In genomic region chr8:74820716-74821115, GRCm38 (mm10) we compare ENCODE assay signal across 31 mouse cellular contexts. TPM values are rescaled to one million over a fixed set of nuclear protein-coding genes. Genes with fewer than 3 reads are reported as not detected.
DNase-seq lines count a peak whose midpoint lies in the region; ATAC-seq and TF ChIP-seq lines count a peak whose summit lies in the region.
"Had no signal": no experiment of that assay in that cellular context is flagged by ENCODE, and none has a peak within 500 bp of the region (broad histone marks: within the 10 kb centered on the region; RNA-seq: fewer than 3 reads in every experiment).

No protein-coding gene starts in this region.

- no peak for ATAC-seq in intestine, embryonic 14.5 days (replicated peaks; ENCODE audit: low FRiP score, low TSS enrichment, low read depth)
- no peak for ATAC-seq in intestine, postnatal 0 days
- ATAC-seq: forebrain, embryonic 14.5 days; forebrain, postnatal 0 days; hindbrain, embryonic 16.5 days; intestine, embryonic 16.5 days had no signal

- no peaks in the 10 kb centered on the region for H3K9me3 ChIP-seq in intestine, embryonic 14.5 days (ENCODE audit: control insufficient read depth, low read length)
- H3K9me3 ChIP-seq in intestine, postnatal 0 days (ENCODE audit: control insufficient read depth): no peaks in the 10 kb centered on the region
- H3K9me3 ChIP-seq in E14TG2a.4 (ENCODE audit: low read length): peaks cover 10% of the 10 kb centered on the region
- H3K9me3 ChIP-seq: embryonic facial prominence, embryonic 12.5 days; embryonic facial prominence, embryonic 15.5 days; heart, embryonic 12.5 days; heart, embryonic 15.5 days; hindbrain, embryonic 13.5 days had no signal

- H3K27ac ChIP-seq in intestine, embryonic 14.5 days (ENCODE audit: low read depth): no peak overlapping the region
- H3K27ac ChIP-seq in intestine, postnatal 0 days (ENCODE audit: low read depth, low read length): no peak overlapping the region
- H3K27ac ChIP-seq: embryonic facial prominence, embryonic 12.5 days; embryonic facial prominence, embryonic 15.5 days; gastrocnemius, adult 2 months; heart, embryonic 15.5 days; hindbrain, embryonic 13.5 days had no signal

- no peak overlapping the region for H3K4me3 ChIP-seq in intestine, embryonic 14.5 days (ENCODE audit: low read depth, low read length)
- H3K4me3 ChIP-seq in intestine, postnatal 0 days (ENCODE audit: low read depth, low read length): no peak overlapping the region
- 0 out of 2 replicates have a peak overlapping the region, but pooled peaks have one; percentile 17 for H3K4me3 ChIP-seq in E14TG2a.4 (replicated peaks; ENCODE audit: low read length)
- H3K4me3 ChIP-seq: embryonic facial prominence, embryonic 12.5 days; embryonic facial prominence, embryonic 15.5 days; gastrocnemius, adult 2 months; heart, embryonic 12.5 days; heart, embryonic 15.5 days; hindbrain, embryonic 13.5 days had no signal

- TF ChIP-seq CTCF in intestine, postnatal 0 days (IDR thresholded peaks at IDR 0.05; ENCODE audit: low read depth): no peak
- TF ChIP-seq CTCF in E14TG2a.4 (conservative IDR thresholded peaks at IDR 0.05; ENCODE audit: low read length): no peak

- no peak overlapping the region for H3K4me2 ChIP-seq in intestine, embryonic 14.5 days (ENCODE audit: low read length)
- no peak overlapping the region for H3K4me2 ChIP-seq in intestine, postnatal 0 days (replicated peaks; ENCODE audit: low read depth)
- H3K4me2 ChIP-seq: embryonic facial prominence, embryonic 12.5 days; embryonic facial prominence, embryonic 15.5 days; heart, embryonic 12.5 days; heart, embryonic 15.5 days; hindbrain, embryonic 13.5 days had no signal

- WGBS in intestine, embryonic 14.5 days: 18% methylated on average over 3 of the region's 3 CpGs
- 14% methylated on average over 3 of the region's 3 CpGs for WGBS in intestine, postnatal 0 days

- no peaks in the 10 kb centered on the region for H3K4me1 ChIP-seq in intestine, embryonic 14.5 days (replicated peaks; ENCODE audit: control insufficient read depth, insufficient read depth, low read length)
- H3K4me1 ChIP-seq in intestine, postnatal 0 days (replicated peaks; ENCODE audit: control insufficient read depth, insufficient read depth, low read length): no peaks in the 10 kb centered on the region
- peaks cover 44% of the 10 kb centered on the region for H3K4me1 ChIP-seq in E14TG2a.4 (replicated peaks; ENCODE audit: low read depth, low read length)
- H3K4me1 ChIP-seq: embryonic facial prominence, embryonic 12.5 days; embryonic facial prominence, embryonic 15.5 days; heart, embryonic 12.5 days; heart, embryonic 15.5 days; hindbrain, embryonic 13.5 days had no signal

- peak; percentile 5 for DNase-seq in embryo, embryonic 10.5 days (ENCODE audit: low spot score)
- DNase-seq in embryo, embryonic 11 days: no peak
- DNase-seq in intestine, embryonic 14.5 days (ENCODE audit: low spot score): peak; percentile 43
- DNase-seq in R1 (ENCODE audit: low read depth, low spot score): peak; percentile 72
- no peak for DNase-seq in testis, postnatal 14 days (ENCODE audit: low spot score)
- no peak for DNase-seq in right cerebral cortex, postnatal 14 days
- DNase-seq: adrenal gland, adult 2 months; adrenal gland, postnatal 14 days; cerebellum, adult 11-12 months; cerebellum, adult 8-10 months; cerebellum, postnatal 10 days; cerebellum, postnatal 36 days; forebrain, postnatal 0 days; gastrocnemius, adult 2 months; gastrocnemius, postnatal 14 days; heart, adult 18-20 months; heart, postnatal 10 days; heart, postnatal 36 days had no signal

- H3K9ac ChIP-seq in intestine, embryonic 14.5 days (ENCODE audit: low read length): no peak overlapping the region
- no peak overlapping the region for H3K9ac ChIP-seq in intestine, postnatal 0 days (ENCODE audit: low read depth, low read length)
- H3K9ac ChIP-seq: embryonic facial prominence, embryonic 12.5 days; embryonic facial prominence, embryonic 15.5 days; forebrain, postnatal 0 days; heart, embryonic 12.5 days; heart, embryonic 15.5 days; hindbrain, embryonic 13.5 days had no signal

- no peaks in the 10 kb centered on the region for H3K36me3 ChIP-seq in intestine, embryonic 14.5 days (ENCODE audit: control insufficient read depth, insufficient read depth, low read length)
- no peaks in the 10 kb centered on the region for H3K36me3 ChIP-seq in intestine, postnatal 0 days (ENCODE audit: control insufficient read depth, insufficient read depth)
- no peaks in the 10 kb centered on the region for H3K36me3 ChIP-seq in E14TG2a.4 (ENCODE audit: insufficient read depth, low read length)
- H3K36me3 ChIP-seq: embryonic facial prominence, embryonic 12.5 days; embryonic facial prominence, embryonic 15.5 days; heart, embryonic 12.5 days; heart, embryonic 15.5 days; hindbrain, embryonic 13.5 days had no signal

- no peaks in the 10 kb centered on the region for H3K27me3 ChIP-seq in intestine, embryonic 14.5 days (replicated peaks; ENCODE audit: control insufficient read depth, insufficient read depth, low read length)
- no peaks in the 10 kb centered on the region for H3K27me3 ChIP-seq in intestine, postnatal 0 days (replicated peaks; ENCODE audit: control insufficient read depth, insufficient read depth, low read length)
- H3K27me3 ChIP-seq in E14TG2a.4 (ENCODE audit: insufficient read depth, low read length): no peaks in the 10 kb centered on the region
- H3K27me3 ChIP-seq: embryonic facial prominence, embryonic 12.5 days; embryonic facial prominence, embryonic 15.5 days; heart, embryonic 12.5 days; heart, embryonic 15.5 days; hindbrain, embryonic 13.5 days had no signal

RNA-seq across cellular contexts. Expression of gene Isx, which starts 52.3 kb away (rescaled TPM):
- 86.3 and 90.8 TPM in 2 replicates for polyA plus RNA-seq in intestine, embryonic 14.5 days (2014; fragmentation: Nextera tagmentation; extraction: Ambion mirVana)
- polyA plus RNA-seq in intestine, postnatal 0 days (2015; fragmentation: Nextera tagmentation; extraction: Ambion mirVana): 69.9 and 77.0 TPM in 2 replicates
- polyA plus RNA-seq: adrenal gland, adult 2 months; cortical plate, adult 2 months; embryonic facial prominence, embryonic 12.5 days; embryonic facial prominence, embryonic 15.5 days; forebrain, embryonic 11.5 days; forebrain, embryonic 14.5 days; forebrain, postnatal 0 days; frontal cortex, adult 2 months; heart, embryonic 12.5 days; hindbrain, embryonic 13.5 days; hindbrain, embryonic 16.5 days had no signal

Comparison
In these comparisons a context has a peak if more than half of its experiments do, and no peak if none do; other contexts are left out.
1. DNase-seq: peak in embryo, embryonic 10.5 days (single experiment), intestine, embryonic 14.5 days (single experiment) and R1 (single experiment); none in embryo, embryonic 11 days (single experiment), testis, postnatal 14 days (single experiment) and right cerebral cortex, postnatal 14 days (single experiment).